Mouse (Mus musculus) liver, embryonic 14.5 days (tissue): ENCODE measurements around the gene Sdhaf3. TPM values are rescaled to one million over a fixed set of nuclear protein-coding genes. Genes with fewer than 3 reads are reported as not detected.

Experiments used
- ATAC-seq: fragments of 200-750 bp; cut with Nextera tagmentation; 2 replicates; pipeline ENCODE4 v1.8.0; 2017; ENCODE audit warnings: moderate number of reproducible peaks, mild to moderate bottlenecking, moderate library complexity; ENCODE audit not compliant: insufficient read depth
- DNase-seq, 3 experiments: peaks; one replicate each; pipeline ENCODE4 v3.0.0-alpha.2; 2012 to 2013; ENCODE audit warnings: low read depth in 3 of 3, low spot score in 3 of 3
- H3K27ac ChIP-seq: fragments of 300-500 bp; sonication (generic); 2 replicates; pipeline ENCODE4 v1.5.1; 2014; ENCODE audit warnings: moderate library complexity, mild to moderate bottlenecking, control low read depth, inconsistent platforms
- H3K27me3 ChIP-seq: fragments of 300-500 bp; sonication (generic); 2 replicates; pipeline ENCODE4 v1.6.1; 2014; ENCODE audit warnings: mild to moderate bottlenecking, low read length, moderate library complexity; ENCODE audit not compliant: control insufficient read depth, insufficient read depth
- H3K36me3 ChIP-seq: fragments of 300-500 bp; sonication (generic); replicated peaks from 2 replicates; pipeline ENCODE4 v1.6.1; 2014; ENCODE audit warnings: low read depth; ENCODE audit not compliant: control insufficient read depth, insufficient read depth
- H3K4me1 ChIP-seq, 2 experiments: fragments of 200-500 bp in 1 of 2; fragments of 300-500 bp in 1 of 2; sonication (generic) in 1 of 2; replicated peaks; 2 replicates each; pipeline ENCODE4 v1.6.1; 2012 to 2014; ENCODE audit warnings: antibody characterized with exemption in 1 of 2, inconsistent platforms in 1 of 2, low read length in 1 of 2; ENCODE audit not compliant: control insufficient read depth in 2 of 2, insufficient read depth in 2 of 2
- H3K4me2 ChIP-seq: fragments of 300-500 bp; sonication (generic); 2 replicates; pipeline ENCODE4 v1.6.1; 2014; ENCODE audit warnings: low read depth, mild to moderate bottlenecking, control low read depth, moderate library complexity
- H3K4me3 ChIP-seq, 2 experiments: fragments of 200-500 bp in 1 of 2; fragments of 300-500 bp in 1 of 2; sonication (generic) in 1 of 2; 2 replicates each; pipeline ENCODE4 v1.5.1; 2012 to 2014; ENCODE audit warnings: low read depth in 2 of 2, low read length in 2 of 2, mild to moderate bottlenecking in 2 of 2, control low read depth in 1 of 2, inconsistent platforms in 1 of 2, moderate library complexity in 1 of 2; ENCODE audit not compliant: insufficient read depth in 1 of 2
- H3K9ac ChIP-seq: fragments of 300-500 bp; sonication (generic); replicated peaks from 2 replicates; pipeline ENCODE4 v1.6.1; 2014; ENCODE audit warnings: mild to moderate bottlenecking, control low read depth, moderate library complexity
- H3K9me3 ChIP-seq: fragments of 300-500 bp; sonication (generic); 2 replicates; pipeline ENCODE4 v1.6.1; 2016; ENCODE audit warnings: low read length, mixed read lengths; ENCODE audit not compliant: control insufficient read depth
- CTCF ChIP-seq: IDR thresholded peaks from 2 replicates; pipeline ENCODE4 v1.5.1; 2016; ENCODE audit warnings: antibody characterized with exemption, low read depth, control low read depth
- EP300 ChIP-seq: IDR thresholded peaks from 2 replicates; pipeline ENCODE4 v1.6.1; 2016; ENCODE audit warnings: antibody characterized with exemption, low read depth
- whole genome bisulfite sequencing: fragments of 180-500 bp; shearing (Covaris S2); extraction: QIAGEN DNeasy Blood & Tissue Kit; methylation state at CpG from one replicate; pipeline ENCODE4 v1.1.7; 2014; ENCODE audit not compliant: insufficient replicate concordance; 5-methylcytosine and 5-hydroxymethylcytosine counted together
- polyA plus RNA-seq, 2 experiments: library from polyadenylated mRNA; depleted of rRNA in 1 of 2; stranded (reverse) in 1 of 2; unstranded in 1 of 2; fragments of >200 nt; fragmentation: Nextera tagmentation in 1 of 2; extraction: Ambion mirVana in 1 of 2; gene quantifications; 2 replicates each; pipeline versions ENCODE4 v1.2.1 to v1.2.3; 2012 to 2014

Gene Sdhaf3
- polyA plus RNA-seq, 2 experiments, result 0.85 to 2.4 TPM

GRCm38 (mm10) chr6:7083661-7084060, 127.9 kb downstream of the Sdhaf3 start:
- H3K27me3 ChIP-seq, result no peaks in the 10 kb centered on the region
- no peak overlapping the region for H3K9ac ChIP-seq
- H3K27ac ChIP-seq, result no peak overlapping the region
- H3K4me1 ChIP-seq, result no peaks in the 10 kb centered on the region
- H3K4me3 ChIP-seq, result no peak overlapping the region
- no peak overlapping the region for H3K4me2 ChIP-seq
- H3K9me3 ChIP-seq, result no peaks in the 10 kb centered on the region
- TF ChIP-seq EP300, result no peak
- TF ChIP-seq CTCF, result no peak
- no peak for DNase-seq
- ATAC-seq, result no peak
- H3K36me3 ChIP-seq, result no peaks in the 10 kb centered on the region
- 79% methylated on average over 4 of the region's 4 CpGs for WGBS

GRCm38 (mm10) chr6:7084370-7084769, 128.6 kb downstream of the Sdhaf3 start:
- Histone ChIP-seq H3K9ac (no peak overlapping the region), H3K4me1 (no peaks in the 10 kb centered on the region), H3K9me3 (no peaks in the 10 kb centered on the region), H3K4me2 (no peak overlapping the region), H3K27me3 (no peaks in the 10 kb centered on the region), H3K27ac (no peak overlapping the region), H3K4me3 (no peak overlapping the region), H3K36me3 (no peaks in the 10 kb centered on the region)
- DNase-seq (no peak), ATAC-seq (no peak)
- 59% methylated on average over 2 of the region's 2 CpGs for WGBS
- TF ChIP-seq EP300 (no peak), CTCF (no peak)

GRCm38 (mm10) chr6:7085506-7085905, 129.7 kb downstream of the Sdhaf3 start:
- Histone ChIP-seq H3K4me1 (no peaks in the 10 kb centered on the region), H3K9me3 (no peaks in the 10 kb centered on the region), H3K9ac (no peak overlapping the region), H3K4me3 (no peak overlapping the region), H3K4me2 (no peak overlapping the region), H3K27me3 (no peaks in the 10 kb centered on the region), H3K27ac (no peak overlapping the region), H3K36me3 (no peaks in the 10 kb centered on the region)
- ATAC-seq (no peak), DNase-seq (no peak)
- TF ChIP-seq EP300, result no peak
- TF ChIP-seq CTCF, result no peak
- WGBS, result 43% methylated on average over 2 of the region's 2 CpGs

GRCm38 (mm10) chr6:7092094-7092493, 136.3 kb downstream of the Sdhaf3 start:
- H3K4me3 ChIP-seq, result no peak overlapping the region
- WGBS, result 23% methylated on average over 1 of the region's 1 CpGs
- no peaks in the 10 kb centered on the region for H3K27me3 ChIP-seq
- H3K36me3 ChIP-seq, result no peaks in the 10 kb centered on the region
- no peaks in the 10 kb centered on the region for H3K9me3 ChIP-seq
- H3K9ac ChIP-seq, result no peak overlapping the region
- H3K4me2 ChIP-seq, result no peak overlapping the region
- DNase-seq (no peak), ATAC-seq (no peak)
- H3K27ac ChIP-seq, result no peak overlapping the region
- H3K4me1 ChIP-seq, result no peaks in the 10 kb centered on the region
- TF ChIP-seq CTCF (no peak), EP300 (no peak)

Other genes starting within 250 kb of the Sdhaf3 start
- gene Dlx6, start 92.7 kb upstream of the Sdhaf3 start, polyA plus RNA-seq (2012; rRNA removed), result 0.01 TPM in 1 of 2 replicates, not detected in the other
- not detected in 2 replicates for gene Dlx6, start 92.7 kb upstream of the Sdhaf3 start, polyA plus RNA-seq (2014; fragmentation: Nextera tagmentation; extraction: Ambion mirVana)
- gene Dlx5, start 73.9 kb upstream of the Sdhaf3 start, polyA plus RNA-seq (2012; rRNA removed), result 0.03 TPM in 1 of 2 replicates, not detected in the other
- gene Dlx5, start 73.9 kb upstream of the Sdhaf3 start, polyA plus RNA-seq (2014; fragmentation: Nextera tagmentation; extraction: Ambion mirVana), result not detected in 2 replicates